Mouse (Mus musculus): ENCODE data around the gene Auts2. TPM values are rescaled to one million over a fixed set of nuclear protein-coding genes. Genes with fewer than 3 reads are reported as not detected.

The Auts2 gene
- polyA plus RNA-seq, 1 experiment from 2014 or later: 80.6 TPM

- Histone ChIP-seq H3K4me1 (peaks cover 14% of the 10 kb centered on the region), H3K9ac (replicated peaks) (no peak overlapping the region), H3K27me3 (no peaks in the 10 kb centered on the region), H3K4me2 (replicated peaks) (no peak overlapping the region), H3K4me3 (no peak overlapping the region), H3K27ac (replicated peaks) (peak overlapping the region; percentile 16), H3K9me3 (no peaks in the 10 kb centered on the region), H3K36me3 (no peaks in the 10 kb centered on the region)
- WGBS: 59% methylated on average over 9 of the region's 9 CpGs
- ATAC-seq (ENCODE audit: low FRiP score, low read depth): no peak
Measured at GRCm38 (mm10) chr5:131843766-131844518, 699.2 kb downstream of the Auts2 start.

GRCm38 (mm10) chr5:131839657-131840315, 703.4 kb downstream of the Auts2 start:
- Histone ChIP-seq H3K27ac (replicated peaks) (no peak overlapping the region), H3K9me3 (no peaks in the 10 kb centered on the region), H3K9ac (replicated peaks) (no peak overlapping the region), H3K36me3 (no peaks in the 10 kb centered on the region), H3K4me2 (replicated peaks) (no peak overlapping the region), H3K4me3 (no peak overlapping the region), H3K4me1 (peaks cover 14% of the 10 kb centered on the region), H3K27me3 (no peaks in the 10 kb centered on the region)
- 85% methylated on average over 14 of the region's 14 CpGs for WGBS
- ATAC-seq (ENCODE audit: low FRiP score, low read depth): no peak

GRCm38 (mm10) chr5:131839023-131839422, 704.1 kb downstream of the Auts2 start:
- WGBS: 85% methylated on average over 10 of the region's 10 CpGs
- Histone ChIP-seq H3K4me3 (no peak overlapping the region), H3K27me3 (no peaks in the 10 kb centered on the region), H3K27ac (replicated peaks) (no peak overlapping the region), H3K36me3 (no peaks in the 10 kb centered on the region), H3K4me2 (replicated peaks) (no peak overlapping the region), H3K9ac (replicated peaks) (no peak overlapping the region), H3K4me1 (peaks cover 9% of the 10 kb centered on the region), H3K9me3 (no peaks in the 10 kb centered on the region)
- ATAC-seq (ENCODE audit: low FRiP score, low read depth): no peak

- WGBS: 68% methylated on average over 6 of the region's 6 CpGs
- Histone ChIP-seq H3K4me3 (no peak overlapping the region), H3K9ac (replicated peaks) (no peak overlapping the region), H3K36me3 (no peaks in the 10 kb centered on the region), H3K4me2 (replicated peaks) (no peak overlapping the region), H3K4me1 (peaks cover 12% of the 10 kb centered on the region), H3K27ac (replicated peaks) (no peak overlapping the region), H3K27me3 (no peaks in the 10 kb centered on the region), H3K9me3 (no peaks in the 10 kb centered on the region)
- no peak for ATAC-seq (ENCODE audit: low FRiP score, low read depth)
Measured at GRCm38 (mm10) chr5:131838064-131838463, 705.1 kb downstream of the Auts2 start.

GRCm38 (mm10) chr5:131836014-131836735, 707.0 kb downstream of the Auts2 start:
- H3K4me3 ChIP-seq: no peak overlapping the region
- H3K4me2 ChIP-seq (replicated peaks): no peak overlapping the region
- peaks cover 18% of the 10 kb centered on the region for H3K4me1 ChIP-seq
- 84% methylated on average over 6 of the region's 6 CpGs for whole genome bisulfite sequencing
- H3K36me3 ChIP-seq: no peaks in the 10 kb centered on the region
- ATAC-seq (ENCODE audit: low FRiP score, low read depth): no peak
- H3K27ac ChIP-seq (replicated peaks): no peak overlapping the region
- H3K9me3 ChIP-seq: no peaks in the 10 kb centered on the region
- H3K9ac ChIP-seq (replicated peaks): no peak overlapping the region
- no peaks in the 10 kb centered on the region for H3K27me3 ChIP-seq

- Histone ChIP-seq H3K4me2 (replicated peaks) (peak overlapping the region; percentile 9; the same call in 1 of the 2 replicates), H3K9ac (replicated peaks) (no peak overlapping the region)
- 27% methylated on average over 19 of the region's 19 CpGs for WGBS
Measured at GRCm38 (mm10) chr5:131832891-131833876, 710.0 kb downstream of the Auts2 start.

GRCm38 (mm10) chr5:131830111-131830510, 713.0 kb downstream of the Auts2 start:
- 91% methylated on average over 6 of the region's 6 CpGs for WGBS
- H3K4me2 ChIP-seq (replicated peaks): no peak overlapping the region

More at GRCm38 (mm10) chr5:131832891-131833876, 710.0 kb downstream of the Auts2 start:
- Histone ChIP-seq H3K9me3 (no peaks in the 10 kb centered on the region), H3K36me3 (no peaks in the 10 kb centered on the region), H3K27me3 (no peaks in the 10 kb centered on the region; the same call in 1 of the 2 replicates), H3K4me3 (no peak overlapping the region), H3K4me1 (peaks cover 18% of the 10 kb centered on the region), H3K27ac (replicated peaks) (peak overlapping the region; percentile 81)
- peak; percentile 87 for ATAC-seq (ENCODE audit: low FRiP score, low read depth)

GRCm38 (mm10) chr5:131829248-131829647, 713.9 kb downstream of the Auts2 start:
- H3K27me3 ChIP-seq: no peaks in the 10 kb centered on the region; the same call in 1 of the 2 replicates
- H3K36me3 ChIP-seq: no peaks in the 10 kb centered on the region
- H3K27ac ChIP-seq (replicated peaks): no peak overlapping the region
- ATAC-seq (ENCODE audit: low FRiP score, low read depth): no peak
- no peaks in the 10 kb centered on the region for H3K9me3 ChIP-seq
- 70% methylated on average over 3 of the region's 3 CpGs for WGBS
- no peak overlapping the region for H3K4me3 ChIP-seq
- no peak overlapping the region for H3K9ac ChIP-seq (replicated peaks)
- H3K4me1 ChIP-seq: peaks cover 33% of the 10 kb centered on the region
- H3K4me2 ChIP-seq (replicated peaks): no peak overlapping the region

More at GRCm38 (mm10) chr5:131830111-131830510, 713.0 kb downstream of the Auts2 start:
- Histone ChIP-seq H3K9me3 (no peaks in the 10 kb centered on the region), H3K9ac (replicated peaks) (no peak overlapping the region), H3K4me3 (no peak overlapping the region), H3K27ac (replicated peaks) (no peak overlapping the region), H3K27me3 (no peaks in the 10 kb centered on the region; the same call in 1 of the 2 replicates), H3K4me1 (peaks cover 24% of the 10 kb centered on the region), H3K36me3 (no peaks in the 10 kb centered on the region)
- no peak for ATAC-seq (ENCODE audit: low FRiP score, low read depth)

- no peak for ATAC-seq (ENCODE audit: low FRiP score, low read depth)
- H3K27ac ChIP-seq (replicated peaks): no peak overlapping the region
- 86% methylated on average over 2 of the region's 2 CpGs for WGBS
- H3K27me3 ChIP-seq: no peaks in the 10 kb centered on the region; the same call in 1 of the 2 replicates
- H3K4me3 ChIP-seq: no peak overlapping the region
- no peak overlapping the region for H3K4me2 ChIP-seq (replicated peaks)
- H3K9ac ChIP-seq (replicated peaks): no peak overlapping the region
- no peaks in the 10 kb centered on the region for H3K9me3 ChIP-seq
- H3K36me3 ChIP-seq: no peaks in the 10 kb centered on the region
- H3K4me1 ChIP-seq: peaks cover 31% of the 10 kb centered on the region
Measured at GRCm38 (mm10) chr5:131828607-131829006, 714.5 kb downstream of the Auts2 start.

GRCm38 (mm10) chr5:131826362-131827261, 716.5 kb downstream of the Auts2 start:
- no peaks in the 10 kb centered on the region; the same call in 1 of the 2 replicates for H3K27me3 ChIP-seq
- H3K4me2 ChIP-seq (replicated peaks): no peak overlapping the region
- H3K9me3 ChIP-seq: no peaks in the 10 kb centered on the region
- no peak overlapping the region for H3K27ac ChIP-seq (replicated peaks)
- H3K36me3 ChIP-seq: no peaks in the 10 kb centered on the region
- no peak for ATAC-seq (ENCODE audit: low FRiP score, low read depth)
- no peak overlapping the region for H3K4me3 ChIP-seq
- H3K9ac ChIP-seq (replicated peaks): no peak overlapping the region
- H3K4me1 ChIP-seq: peaks cover 19% of the 10 kb centered on the region
- WGBS: 90% methylated on average over 8 of the region's 8 CpGs
